Mouse (Mus musculus) hematopoietic stem cell, adult 5-6 weeks (primary cell): ENCODE data around the gene Chchd2. TPM values are rescaled to one million over a fixed set of nuclear protein-coding genes. Genes with fewer than 3 reads are reported as not detected.

Experiments used
- ATAC-seq, 2 experiments: fragments of 125-278 bp in 1 of 2; replicated peaks in 1 of 2; 2 replicates each; pipeline ENCODE4 v1.8.0; 2016 to 2017; ENCODE audit warnings: inconsistent platforms in 2 of 2, mild to moderate bottlenecking in 2 of 2, moderate number of reproducible peaks in 2 of 2, low read depth in 1 of 2, moderate TSS enrichment in 1 of 2; ENCODE audit not compliant: low FRiP score in 2 of 2, poor library complexity in 2 of 2, severe bottlenecking in 2 of 2, insufficient read depth in 1 of 2, low TSS enrichment in 1 of 2
- total RNA-seq: library from RNA; stranded (forward); fragments of 172-1452, 232-1000 nt; gene quantifications from 2 replicates; pipeline ENCODE4 v1.2.3, GENCODE M21; 2017

The Chchd2 gene
- total RNA-seq, 1 experiment from 2014 or later: 122 TPM

DNA sequence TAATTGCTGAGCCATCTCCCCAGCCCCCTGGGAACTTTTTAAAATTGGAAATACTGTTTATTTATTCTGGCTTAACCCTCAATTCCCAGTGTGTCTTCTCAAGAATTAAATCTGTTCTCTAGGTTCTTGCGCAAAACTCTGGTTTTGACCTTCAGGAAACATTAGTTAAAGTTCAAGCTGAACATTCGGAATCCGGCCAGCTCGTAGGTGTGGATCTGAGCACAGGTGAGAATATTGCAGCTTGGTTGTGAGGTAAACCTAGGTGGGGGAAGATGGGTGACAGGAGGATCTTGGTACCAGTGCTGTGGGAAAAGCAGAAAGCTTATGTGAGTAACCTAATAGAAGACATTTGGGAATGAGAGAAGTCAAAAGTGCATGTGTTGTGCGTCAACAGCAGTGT lies 42.4 kb downstream of the Chchd2 start:
- ATAC-seq: no peak

Other genes with a start within 250 kb of the Chchd2 start
- 3.5 and 5.3 TPM in 2 replicates for gene Zfp11, start 217.4 kb downstream of the Chchd2 start, total RNA-seq
- gene Sept14, start 179.0 kb downstream of the Chchd2 start, total RNA-seq: not detected in 2 replicates
- 91.5 and 92.3 TPM in 2 replicates for gene Mrps17, start 172.0 kb downstream of the Chchd2 start, total RNA-seq
- 42.6 and 45.7 TPM in 2 replicates for gene Nipsnap2, start 162.4 kb downstream of the Chchd2 start, total RNA-seq
- 10.5 and 22.3 TPM in 2 replicates for gene Psph, start 100.0 kb downstream of the Chchd2 start, total RNA-seq
- gene Sumf2, start 40.5 kb downstream of the Chchd2 start, total RNA-seq: 21.5 and 29.5 TPM in 2 replicates
- gene Zbed5, start 8.3 kb upstream of the Chchd2 start, total RNA-seq: 7.6 and 12.1 TPM in 2 replicates
- gene Phkg1, start 11.1 kb upstream of the Chchd2 start, total RNA-seq: 1.1 TPM in 1 of 2 replicates, not detected in the other
- 3.0 and 3.8 TPM in 2 replicates for gene Nupr1l, start 21.1 kb upstream of the Chchd2 start, total RNA-seq
- gene Vkorc1l1, start 54.5 kb upstream of the Chchd2 start, total RNA-seq: 29.8 and 31.8 TPM in 2 replicates
- 37.8 and 43.7 TPM in 2 replicates for gene Gusb, start 115.6 kb upstream of the Chchd2 start, total RNA-seq
- 27.1 and 29.8 TPM in 2 replicates for gene Asl, start 141.8 kb upstream of the Chchd2 start, total RNA-seq
- gene Crcp, start 141.8 kb upstream of the Chchd2 start, total RNA-seq: 38.3 and 49.5 TPM in 2 replicates
- 6.9 and 7.3 TPM in 2 replicates for gene Tpst1, start 185.9 kb upstream of the Chchd2 start, total RNA-seq